Mouse (Mus musculus): ENCODE data around the gene Atad5. TPM values are rescaled to one million over a fixed set of nuclear protein-coding genes. Genes with fewer than 3 reads are reported as not detected.

Gene Atad5
- polyA plus RNA-seq, 1 experiment = 19.4 TPM

GRCm38 (mm10) chr11:80168611-80169249 is 79.5 kb downstream of the Atad5 start:
- Histone ChIP-seq H3K27ac (ENCODE audit: control insufficient read depth, insufficient read depth, low read depth, low read length, poor library complexity) (peak overlapping the region; percentile 24), H3K4me1 (ENCODE audit: control insufficient read depth, insufficient read depth, low read length) (peaks cover 5% of the 10 kb centered on the region), H3K4me3 (replicated peaks; ENCODE audit: control insufficient read depth, low read depth, low read length) (no peak overlapping the region)
- WGBS = 51% methylated on average over 4 of the region's 4 CpGs
- no peak for TF ChIP-seq POLR2A (IDR thresholded peaks at IDR 0.05; ENCODE audit: borderline replicate concordance, control insufficient read depth, low read depth, low read length)
- no peak for TF ChIP-seq CTCF (IDR thresholded peaks at IDR 0.05; ENCODE audit: control insufficient read depth, insufficient read depth, low read length)

GRCm38 (mm10) chr11:80169629-80170028 is 80.4 kb downstream of the Atad5 start:
- peaks cover 5% of the 10 kb centered on the region for H3K4me1 ChIP-seq (ENCODE audit: control insufficient read depth, insufficient read depth, low read length)

DNA sequence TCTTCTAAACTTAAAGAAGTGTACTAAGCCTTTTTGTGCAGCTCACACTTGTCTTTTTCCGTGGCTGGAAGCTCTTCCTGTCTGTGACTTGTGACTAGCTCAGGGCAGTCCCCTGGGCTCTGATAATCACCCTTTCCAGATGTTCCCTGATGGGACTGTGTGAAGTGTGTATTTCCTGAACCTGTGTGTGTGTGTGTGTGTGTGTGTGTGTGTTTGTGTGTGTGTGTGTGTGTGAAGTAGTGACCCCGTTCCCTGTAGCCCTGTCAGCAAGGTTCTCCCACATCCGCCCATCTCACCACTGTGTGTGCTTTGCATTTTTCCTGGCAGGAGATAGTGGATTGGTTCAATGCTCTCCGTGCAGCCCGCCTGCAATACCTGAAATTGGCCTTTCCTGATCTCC is 81.2 kb downstream of the Atad5 start:
- Histone ChIP-seq H3K4me1 (ENCODE audit: control insufficient read depth, insufficient read depth, low read length) (peaks cover 5% of the 10 kb centered on the region), H3K4me3 (replicated peaks; ENCODE audit: control insufficient read depth, low read depth, low read length) (no peak overlapping the region), H3K27ac (ENCODE audit: control insufficient read depth, insufficient read depth, low read depth, low read length, poor library complexity) (no peak overlapping the region)
- TF ChIP-seq CTCF (IDR thresholded peaks at IDR 0.05; ENCODE audit: control insufficient read depth, insufficient read depth, low read length) (no peak), POLR2A (IDR thresholded peaks at IDR 0.05; ENCODE audit: borderline replicate concordance, control insufficient read depth, low read depth, low read length) (no peak)
- WGBS = 63% methylated on average over 5 of the region's 5 CpGs

More at GRCm38 (mm10) chr11:80169629-80170028, 80.4 kb downstream of the Atad5 start:
- Histone ChIP-seq H3K4me3 (replicated peaks; ENCODE audit: control insufficient read depth, low read depth, low read length) (no peak overlapping the region), H3K27ac (ENCODE audit: control insufficient read depth, insufficient read depth, low read depth, low read length, poor library complexity) (peak overlapping the region; percentile 16; the same call in 1 of the 2 replicates)
- no peak for TF ChIP-seq POLR2A (IDR thresholded peaks at IDR 0.05; ENCODE audit: borderline replicate concordance, control insufficient read depth, low read depth, low read length)
- no peak for TF ChIP-seq CTCF (IDR thresholded peaks at IDR 0.05; ENCODE audit: control insufficient read depth, insufficient read depth, low read length)
- 54% methylated on average over 3 of the region's 3 CpGs for WGBS

DNA sequence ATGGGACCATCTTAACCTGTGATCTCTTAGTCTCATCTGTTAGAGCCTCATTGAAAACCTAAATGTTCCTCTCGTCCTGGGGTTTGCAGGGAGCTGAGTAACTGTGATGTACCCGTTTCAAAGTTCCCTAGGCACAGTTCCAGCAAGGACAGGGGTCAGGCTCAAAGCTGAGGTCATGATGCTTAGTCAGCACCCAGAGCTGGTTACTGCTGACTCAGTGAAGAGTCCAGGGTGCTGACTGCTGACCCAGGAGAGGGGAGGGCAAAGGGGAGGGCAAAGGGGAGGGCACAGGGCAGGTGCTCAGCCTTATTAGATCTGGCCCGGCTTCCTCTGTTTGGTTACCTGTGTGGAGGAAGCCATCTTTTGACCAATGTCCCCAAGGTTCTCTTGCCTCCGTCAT is 82.7 kb downstream of the Atad5 start:
- Histone ChIP-seq H3K27ac (ENCODE audit: control insufficient read depth, insufficient read depth, low read depth, low read length, poor library complexity) (no peak overlapping the region), H3K4me1 (ENCODE audit: control insufficient read depth, insufficient read depth, low read length) (peaks cover 5% of the 10 kb centered on the region)
- 64% methylated on average over 4 of the region's 4 CpGs for WGBS

DNA sequence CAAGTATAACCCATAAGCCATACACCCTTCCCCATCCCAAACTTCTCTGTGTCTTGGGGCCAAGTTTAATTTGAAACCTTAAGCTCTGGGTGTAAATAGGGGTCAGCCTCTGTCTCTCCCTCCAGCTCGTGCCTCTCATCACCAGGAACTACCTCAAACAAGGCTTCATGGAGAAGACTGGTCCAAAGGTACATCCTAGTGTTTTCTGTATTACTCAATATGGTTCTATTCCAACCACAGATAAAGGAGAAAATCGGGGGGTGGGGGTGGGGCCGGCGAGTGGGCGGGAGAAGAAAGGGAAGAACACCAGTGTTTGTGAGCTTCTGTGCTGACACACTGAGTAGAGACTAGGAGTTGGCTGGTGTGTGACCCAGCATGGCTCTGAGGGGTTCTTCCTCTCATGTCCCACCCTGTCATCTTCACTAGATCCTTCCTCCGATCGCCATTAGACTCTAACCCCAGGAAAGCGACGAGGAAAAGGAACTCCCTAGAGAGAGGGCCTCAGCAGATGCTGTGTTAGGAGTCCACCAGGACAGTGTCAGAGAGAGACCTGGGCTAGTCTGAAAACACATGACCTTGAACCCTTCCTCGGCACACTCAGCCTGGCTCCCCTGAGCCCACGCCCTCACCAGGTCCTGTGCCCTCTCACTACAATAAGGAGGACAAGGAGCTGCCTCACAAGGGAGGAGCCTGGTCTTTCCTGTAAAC is 84.9 kb downstream of the Atad5 start:
- no peak overlapping the region for H3K27ac ChIP-seq (ENCODE audit: control insufficient read depth, insufficient read depth, low read depth, low read length, poor library complexity)
- 69% methylated on average over 11 of the region's 11 CpGs for WGBS
- H3K4me1 ChIP-seq (ENCODE audit: control insufficient read depth, insufficient read depth, low read length) = peaks cover 3% of the 10 kb centered on the region
- TF ChIP-seq CTCF (IDR thresholded peaks at IDR 0.05; ENCODE audit: control insufficient read depth, insufficient read depth, low read length) = no peak
- no peak for TF ChIP-seq POLR2A (IDR thresholded peaks at IDR 0.05; ENCODE audit: borderline replicate concordance, control insufficient read depth, low read depth, low read length)
- no peak overlapping the region for H3K4me3 ChIP-seq (replicated peaks; ENCODE audit: control insufficient read depth, low read depth, low read length)

More for the DNA sequence above, 82.7 kb downstream of the Atad5 start:
- H3K4me3 ChIP-seq (replicated peaks; ENCODE audit: control insufficient read depth, low read depth, low read length) = no peak overlapping the region
- TF ChIP-seq CTCF (IDR thresholded peaks at IDR 0.05; ENCODE audit: control insufficient read depth, insufficient read depth, low read length) = no peak
- TF ChIP-seq POLR2A (IDR thresholded peaks at IDR 0.05; ENCODE audit: borderline replicate concordance, control insufficient read depth, low read depth, low read length) = no peak

DNA sequence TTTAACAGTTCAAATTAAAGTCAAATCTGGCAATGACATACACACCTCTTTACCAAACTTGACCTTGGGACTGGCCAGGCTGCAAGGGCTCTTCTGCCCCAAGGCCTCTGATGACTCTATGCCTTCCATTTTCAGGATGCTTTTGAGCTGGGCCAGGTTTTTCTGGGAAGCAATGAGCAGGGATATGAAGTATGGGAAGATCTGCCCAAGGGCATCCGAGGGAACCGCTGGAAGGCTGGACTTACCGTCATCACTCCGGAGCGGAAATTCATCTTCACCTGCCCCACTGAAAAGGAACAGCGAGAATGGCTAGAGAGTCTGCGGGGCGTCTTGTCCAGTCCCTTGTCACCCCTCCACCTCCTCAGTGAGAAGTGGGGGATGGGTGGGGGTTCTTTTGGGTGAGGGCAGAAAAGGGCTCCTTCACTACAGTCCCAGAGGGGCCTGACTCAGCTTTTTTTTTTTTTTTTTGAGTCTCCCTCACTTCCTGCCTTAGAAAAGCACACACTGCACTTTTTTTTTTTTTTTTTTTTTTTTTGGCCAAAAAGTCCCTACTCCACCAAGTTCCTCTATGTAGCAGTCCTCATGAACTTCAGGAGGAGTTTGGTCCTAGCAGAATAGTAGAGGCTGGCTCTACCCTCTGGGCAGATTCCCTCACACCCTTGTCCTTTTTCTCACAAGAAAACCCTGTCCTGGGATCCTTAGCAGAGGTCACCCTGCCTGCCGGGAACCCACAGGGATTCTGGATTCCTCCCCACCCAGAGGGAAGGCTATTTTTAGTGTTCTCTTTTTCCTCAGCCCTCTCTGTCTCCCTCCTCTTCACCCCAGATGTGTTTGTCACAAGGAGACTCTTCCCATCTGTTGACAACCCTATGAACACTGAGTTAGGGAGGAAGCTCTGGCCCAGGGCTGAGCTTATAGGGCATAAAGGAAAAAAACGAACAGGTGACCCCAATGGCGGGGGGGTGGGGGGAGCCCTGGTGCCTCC is 88.0 kb downstream of the Atad5 start:
- H3K4me1 ChIP-seq (ENCODE audit: control insufficient read depth, insufficient read depth, low read length) = peaks cover 1% of the 10 kb centered on the region; the same call in 1 of the 2 replicates
- WGBS = 55% methylated on average over 11 of the region's 11 CpGs
- peak overlapping the region; percentile 32; the same call in 1 of the 2 replicates for H3K27ac ChIP-seq (ENCODE audit: control insufficient read depth, insufficient read depth, low read depth, low read length, poor library complexity)
- TF ChIP-seq POLR2A (IDR thresholded peaks at IDR 0.05; ENCODE audit: borderline replicate concordance, control insufficient read depth, low read depth, low read length) = no peak
- no peak for TF ChIP-seq CTCF (IDR thresholded peaks at IDR 0.05; ENCODE audit: control insufficient read depth, insufficient read depth, low read length)
- no peak overlapping the region for H3K4me3 ChIP-seq (replicated peaks; ENCODE audit: control insufficient read depth, low read depth, low read length)

- H3K4me1 ChIP-seq (ENCODE audit: control insufficient read depth, insufficient read depth, low read length) = peaks cover 1% of the 10 kb centered on the region; the same call in 1 of the 2 replicates
- 79% methylated on average over 8 of the region's 8 CpGs for WGBS
- no peak overlapping the region for H3K27ac ChIP-seq (ENCODE audit: control insufficient read depth, insufficient read depth, low read depth, low read length, poor library complexity)
- H3K4me3 ChIP-seq (replicated peaks; ENCODE audit: control insufficient read depth, low read depth, low read length) = no peak overlapping the region
- no peak for TF ChIP-seq POLR2A (IDR thresholded peaks at IDR 0.05; ENCODE audit: borderline replicate concordance, control insufficient read depth, low read depth, low read length)
- no peak for TF ChIP-seq CTCF (IDR thresholded peaks at IDR 0.05; ENCODE audit: control insufficient read depth, insufficient read depth, low read length)
Measured at GRCm38 (mm10) chr11:80178316-80178715, 89.1 kb downstream of the Atad5 start.

All from bone marrow, adult 2 months (tissue).